Mouse (Mus musculus): ENCODE data around the gene Sdr39u1. TPM values are rescaled to one million over a fixed set of nuclear protein-coding genes. Genes with fewer than 3 reads are reported as not detected.

Gene Sdr39u1
- polyA plus RNA-seq, 2 experiments from 2014 or later = 66.2 to 86.2 TPM

GRCm38 (mm10) chr14:55884166-55884565 lies 15.9 kb downstream of the Sdr39u1 start, which contains the start of gene Cbln3:
Gene Cbln3 (minus strand): TSS chr14:55884392.
- ATAC-seq = no peak

DNA sequence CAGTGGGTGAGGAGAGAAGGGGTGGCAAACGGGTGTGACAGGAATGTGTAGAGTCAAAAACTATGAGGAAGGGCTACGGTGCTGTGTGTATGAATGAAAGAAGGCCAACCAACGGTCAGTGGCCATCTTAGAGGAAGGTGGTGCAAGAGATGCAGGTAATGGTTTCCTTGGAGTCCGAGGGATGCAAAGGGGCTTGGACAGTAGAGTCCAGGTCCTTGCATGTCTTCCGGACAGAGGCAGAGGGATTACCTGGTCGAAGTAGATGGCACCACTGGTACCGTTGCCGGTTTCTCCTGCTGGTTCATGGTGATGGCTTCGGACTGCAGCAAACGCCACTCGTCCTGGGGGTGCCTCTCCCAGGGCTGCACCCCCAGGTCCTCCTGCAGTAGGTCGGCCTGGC lies 16.4 kb downstream of the Sdr39u1 start:
- ATAC-seq = no peak

- ATAC-seq = no peak
Observed at GRCm38 (mm10) chr14:55883149-55883661, 16.9 kb downstream of the Sdr39u1 start.

DNA sequence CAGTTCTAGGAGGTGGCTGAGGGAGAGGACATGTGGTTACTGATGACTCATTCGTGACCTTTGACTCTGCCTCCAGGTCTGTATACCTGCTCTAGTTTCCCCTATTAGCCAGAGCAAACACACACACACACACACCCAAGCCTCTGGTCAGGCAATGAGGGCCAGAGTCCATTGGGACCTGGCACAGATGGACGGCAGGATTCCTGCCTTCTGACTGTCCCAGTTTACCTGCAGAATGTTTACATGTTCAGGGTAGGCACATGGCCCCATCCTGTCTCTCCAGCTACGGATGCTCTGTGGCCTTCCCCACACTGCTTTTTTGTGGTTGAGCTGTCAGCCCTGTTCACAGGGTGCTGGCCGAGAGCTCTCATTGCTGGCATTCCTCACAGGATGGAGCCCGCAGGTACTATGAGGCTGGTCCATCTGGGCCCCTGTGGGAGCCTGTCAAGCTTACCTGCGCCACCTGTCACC lies 17.9 kb downstream of the Sdr39u1 start:
- peak; percentile 54 for ATAC-seq

- no peak for ATAC-seq
Observed at GRCm38 (mm10) chr14:55880982-55881381, 19.1 kb downstream of the Sdr39u1 start.

GRCm38 (mm10) chr14:55879623-55880022 lies 20.5 kb downstream of the Sdr39u1 start:
- peak; percentile 58 for ATAC-seq

DNA sequence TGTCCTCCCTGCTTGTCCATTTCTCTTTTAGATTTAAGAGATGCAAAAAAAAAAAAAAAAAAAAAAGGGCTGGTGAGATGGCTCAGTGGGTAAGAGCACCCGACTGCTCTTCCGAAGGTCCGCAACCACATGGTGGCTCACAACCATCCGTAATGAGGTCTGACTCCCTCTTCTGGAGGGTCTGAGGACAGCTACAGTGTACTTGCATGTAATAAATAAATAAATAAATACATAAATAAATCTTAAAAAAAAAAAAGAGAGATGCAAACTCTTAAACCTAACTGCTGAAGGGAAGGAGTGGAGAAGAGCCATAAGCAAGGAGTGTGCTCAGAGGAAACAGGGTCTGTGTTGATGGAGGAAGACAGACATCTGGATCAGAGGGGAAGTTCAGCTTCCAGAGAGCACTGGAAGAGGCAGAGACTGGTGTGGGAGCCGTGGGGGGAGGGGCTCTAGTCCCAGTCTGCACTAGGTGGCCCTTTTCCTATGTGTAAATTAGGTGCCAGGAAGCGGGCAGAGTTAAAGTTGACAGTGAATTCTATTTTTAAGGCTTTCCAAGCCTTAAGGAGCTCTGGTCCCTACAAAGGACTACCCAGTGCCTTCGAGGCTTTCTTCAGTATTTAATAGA lies 21.7 kb downstream of the Sdr39u1 start:
- ATAC-seq = no peak

GRCm38 (mm10) chr14:55877469-55878315 lies 22.4 kb downstream of the Sdr39u1 start:
- ATAC-seq = no peak

- ATAC-seq = peak; percentile 93
Observed at GRCm38 (mm10) chr14:55873714-55874683, 26.1 kb downstream of the Sdr39u1 start.

DNA sequence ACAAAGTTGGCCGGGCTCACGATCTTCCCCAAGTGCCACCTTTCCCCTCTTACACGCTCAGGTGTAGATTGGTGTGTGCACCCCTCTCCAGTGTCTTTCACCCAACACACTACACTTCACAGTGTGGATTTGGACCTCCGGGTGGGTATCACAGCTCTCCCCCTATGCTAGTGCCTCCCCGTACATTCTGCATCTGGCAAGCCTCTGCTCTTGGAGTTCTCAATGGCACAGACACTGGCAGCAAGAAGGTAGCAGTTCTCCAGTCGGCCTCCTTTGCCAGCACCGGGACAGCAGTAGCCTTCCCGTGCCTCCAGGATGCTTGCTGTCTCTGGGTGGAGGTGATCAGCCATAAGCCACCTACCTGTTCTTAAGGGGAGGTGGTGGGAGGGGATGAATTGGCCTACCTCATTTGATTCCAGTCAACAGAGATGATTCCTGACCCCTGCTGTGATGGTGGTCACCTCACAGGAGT lies 26.8 kb downstream of the Sdr39u1 start:
- no peak for ATAC-seq

GRCm38 (mm10) chr14:55872551-55872950 lies 27.5 kb downstream of the Sdr39u1 start:
- no peak for ATAC-seq

DNA sequence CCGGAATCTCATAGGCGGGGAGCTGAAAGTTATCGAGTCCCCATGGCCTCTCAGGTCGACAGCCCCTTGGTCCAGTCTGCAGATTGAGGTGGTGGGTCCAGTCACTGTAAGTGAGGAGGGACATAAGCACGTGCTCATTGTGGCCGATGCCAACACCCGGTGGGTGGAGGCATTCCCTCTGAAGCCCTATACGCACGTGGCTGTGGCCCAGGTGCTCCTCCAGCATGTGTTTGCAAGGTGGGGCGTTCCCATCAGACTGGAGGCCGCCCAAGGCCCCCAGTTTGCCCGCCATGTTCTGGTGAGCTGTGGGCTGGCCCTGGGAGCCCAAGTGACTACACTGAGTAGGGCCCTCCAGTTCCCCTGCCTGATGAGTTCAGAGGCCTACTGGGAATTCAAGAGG lies 28.1 kb downstream of the Sdr39u1 start:
- no peak for ATAC-seq

DNA sequence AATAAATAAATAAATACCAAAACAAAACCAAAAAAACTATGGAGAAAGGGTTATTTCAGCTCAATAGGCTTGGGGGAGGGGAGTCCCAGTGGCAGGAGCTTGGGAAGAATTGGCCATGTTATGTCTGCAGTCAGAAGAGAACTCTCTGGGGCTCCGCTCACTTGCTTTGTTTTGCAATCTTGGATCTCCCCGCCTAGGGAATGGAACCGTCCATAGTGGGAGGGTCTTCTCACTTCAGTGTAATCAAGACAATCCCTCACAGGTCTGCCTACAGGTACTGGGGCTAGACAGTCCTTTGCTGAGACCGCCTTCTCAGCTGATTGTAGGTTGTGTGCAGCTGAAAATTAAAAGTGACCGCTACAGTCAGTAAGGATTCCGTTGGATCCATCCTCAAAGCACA lies 30.6 kb downstream of the Sdr39u1 start:
- no peak for ATAC-seq

DNA sequence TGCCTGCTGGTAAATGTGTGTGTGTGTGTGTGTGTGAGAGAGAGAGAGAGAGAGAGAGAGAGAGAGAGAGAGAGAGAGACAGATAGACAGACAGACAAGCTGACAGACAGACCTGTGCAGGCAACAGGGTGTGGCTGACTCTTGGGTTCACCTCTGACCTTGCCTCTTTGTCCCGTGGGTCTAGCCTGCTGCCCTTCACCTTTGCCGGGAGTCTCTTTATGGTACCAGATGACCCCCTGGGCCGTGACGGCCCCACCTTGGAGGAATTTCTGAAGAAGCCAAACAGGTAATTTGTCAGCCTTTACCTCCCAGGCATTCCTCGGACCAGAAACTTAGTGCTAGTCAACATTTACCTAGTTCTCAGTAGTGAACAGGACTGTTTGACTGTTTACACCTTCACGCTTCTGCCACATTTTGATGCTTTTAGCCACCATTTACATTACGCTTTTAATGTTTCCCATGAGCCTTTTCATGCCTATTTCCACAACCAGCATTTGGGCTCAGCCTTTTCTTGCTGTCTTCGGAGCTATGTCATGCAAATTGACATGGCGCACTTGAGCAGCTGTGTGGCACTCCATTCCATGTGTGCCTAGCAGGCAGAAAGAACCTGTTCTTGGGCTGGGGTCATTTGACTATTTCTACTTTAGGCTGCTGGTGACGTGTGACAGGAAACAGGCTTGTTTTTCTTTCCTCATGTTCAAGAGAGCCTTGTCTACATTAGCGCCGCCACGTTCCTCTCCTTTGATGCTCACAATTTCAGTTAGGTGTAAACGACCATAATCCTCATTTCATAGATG lies 31.7 kb downstream of the Sdr39u1 start:
- ATAC-seq = no peak

DNA sequence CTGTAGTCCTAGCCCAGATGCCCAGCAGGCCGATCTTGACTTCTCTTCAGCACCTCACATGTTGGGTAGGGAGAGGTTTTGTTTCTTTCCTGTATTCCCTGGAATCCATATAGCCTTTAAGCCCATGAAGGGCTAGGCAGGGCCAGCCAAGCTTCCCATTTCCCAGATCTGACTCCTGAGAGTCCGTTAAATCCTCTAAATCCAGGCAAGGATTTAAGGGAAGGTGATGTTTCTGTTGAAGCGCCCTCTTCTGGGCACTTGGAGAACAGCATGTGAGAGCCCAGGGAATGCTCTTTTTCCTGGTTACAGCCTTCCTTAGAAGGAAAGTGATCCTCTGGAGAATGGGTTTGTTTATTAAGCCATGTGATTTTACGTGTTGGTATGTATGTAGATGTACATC lies 33.1 kb downstream of the Sdr39u1 start:
- ATAC-seq = no peak

- ATAC-seq = no peak
Observed at GRCm38 (mm10) chr14:55863773-55864172, 36.3 kb downstream of the Sdr39u1 start.

DNA sequence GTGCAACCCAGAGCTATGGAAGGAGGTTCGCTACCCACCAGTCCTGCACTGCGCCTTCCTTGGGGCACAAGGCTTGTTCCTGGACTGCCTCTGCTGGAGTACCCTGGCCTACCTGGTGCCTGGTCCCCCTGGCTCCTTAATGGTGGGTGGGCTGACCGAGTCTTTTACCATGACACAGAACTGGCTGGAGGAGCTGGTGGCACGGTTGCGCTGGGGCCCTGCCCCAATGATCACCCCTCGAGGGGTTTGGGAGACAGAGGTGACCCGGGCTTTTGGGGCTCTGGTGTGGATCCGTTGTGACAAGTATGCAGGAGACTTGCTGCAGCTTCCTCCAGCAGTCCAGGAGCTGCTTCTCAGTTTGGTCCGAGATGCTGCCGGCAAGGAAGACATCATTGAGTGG lies 37.1 kb downstream of the Sdr39u1 start:
- no peak for ATAC-seq

GRCm38 (mm10) chr14:55862186-55862585 lies 37.9 kb downstream of the Sdr39u1 start:
- no peak for ATAC-seq

DNA sequence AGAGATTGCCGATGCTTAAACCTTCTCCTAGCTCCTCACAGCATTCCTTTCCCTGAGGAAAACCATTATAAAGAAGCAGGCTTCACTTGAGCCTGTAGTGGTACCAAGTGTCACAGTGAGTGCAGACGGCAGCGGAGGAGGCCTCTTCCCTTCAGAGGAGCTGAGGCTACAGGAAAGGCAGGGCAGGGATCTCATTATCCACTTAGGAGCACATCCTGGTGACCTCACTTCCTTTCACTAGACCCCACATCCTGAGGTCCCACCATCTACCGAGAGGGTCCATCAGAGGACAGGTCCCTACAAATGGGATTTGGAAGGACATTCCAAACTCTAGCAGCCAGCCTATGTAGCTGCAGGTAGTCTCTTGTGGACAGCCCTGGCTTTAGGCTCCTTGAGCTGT lies 42.5 kb downstream of the Sdr39u1 start:
- ATAC-seq = no peak

DNA sequence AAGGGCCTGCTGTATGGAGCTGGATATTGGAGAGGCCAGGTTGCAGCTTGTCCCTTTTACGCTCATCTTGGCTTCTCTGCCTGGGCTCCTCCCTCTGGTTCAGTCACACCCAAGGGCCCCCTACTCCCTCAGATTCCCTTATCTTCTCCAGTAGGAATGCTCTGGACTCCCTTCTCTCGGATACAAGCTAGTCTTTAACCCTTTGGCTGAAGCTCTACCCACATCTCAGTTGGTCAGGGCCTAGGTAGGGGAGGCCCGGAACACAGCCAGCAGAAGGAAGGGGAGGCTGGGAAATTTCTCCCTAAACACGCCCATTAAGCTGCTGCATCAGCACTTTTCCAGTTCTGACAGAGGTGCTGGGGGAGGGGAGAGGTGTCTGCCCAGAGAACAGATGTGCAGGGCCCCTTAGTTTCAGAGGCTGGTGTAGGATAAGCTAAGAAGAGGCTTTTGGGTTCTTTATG lies 45.0 kb downstream of the Sdr39u1 start:
- ATAC-seq = no peak

GRCm38 (mm10) chr14:55854406-55855100 lies 45.5 kb downstream of the Sdr39u1 start:
- ATAC-seq = no peak

Data from activated CD4-positive, CD25-positive, alpha-beta regulatory T cell, adult 4 months (primary cell).